Mouse (Mus musculus) retina, adult 2 months (tissue): ENCODE measurements around the gene Fndc3a.

Experiments
- DNase-seq: peaks from one replicate; pipeline ENCODE4 v3.0.0-alpha.2; 2012; ENCODE audit warnings: low read depth, low spot score

Fndc3a gene

DNA sequence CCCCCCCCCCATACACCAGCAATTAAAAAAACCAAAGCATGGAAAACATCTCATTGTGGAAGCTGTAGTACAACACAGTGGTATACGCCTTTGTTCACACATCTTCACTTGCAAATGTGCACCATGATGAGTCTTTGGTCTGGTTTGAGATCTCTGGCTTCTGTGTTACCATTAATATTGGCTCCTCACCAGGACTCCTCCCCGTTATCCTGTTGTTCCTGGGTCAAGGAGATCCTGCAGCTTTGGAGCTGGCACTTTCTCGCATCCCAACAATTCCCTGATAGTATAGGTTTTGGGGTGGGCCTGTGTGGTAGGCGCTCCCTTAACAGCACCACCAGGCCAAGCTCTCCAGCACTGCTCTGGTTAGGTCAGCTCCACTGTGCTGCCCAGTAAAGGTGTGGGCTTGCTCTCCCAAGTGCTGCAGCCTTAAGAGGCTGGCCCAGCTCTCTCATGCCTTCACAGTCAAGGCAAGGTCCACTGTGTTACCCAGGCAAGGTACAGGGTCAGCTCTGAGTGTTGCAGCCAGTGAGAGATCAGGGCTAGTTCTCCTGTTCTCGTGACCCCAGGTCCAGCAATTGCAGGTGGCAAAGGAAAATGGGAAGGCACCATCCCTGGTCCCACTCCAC is 173.3 kb downstream of the Fndc3a start:
- DNase-seq, result no peak

DNA sequence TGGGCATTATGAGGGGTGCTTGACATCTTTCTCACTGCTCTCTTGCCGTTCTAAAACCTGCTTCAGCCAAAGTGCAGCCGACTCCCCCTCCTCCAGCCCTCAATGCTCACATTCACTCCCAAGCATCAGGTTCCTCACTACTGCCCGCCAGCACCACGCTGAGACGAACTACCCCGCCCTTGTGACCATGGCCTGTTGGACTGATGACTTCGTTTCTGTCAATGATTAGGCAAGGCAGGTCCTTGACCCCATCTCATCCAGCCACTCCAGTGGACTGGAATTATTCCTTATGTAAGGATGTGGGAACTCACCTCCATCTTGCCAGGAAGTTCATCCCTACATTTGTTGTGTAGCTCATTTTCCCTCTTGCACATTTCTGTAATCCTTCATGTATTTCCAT is 175.9 kb downstream of the Fndc3a start:
- DNase-seq, result no peak

DNA sequence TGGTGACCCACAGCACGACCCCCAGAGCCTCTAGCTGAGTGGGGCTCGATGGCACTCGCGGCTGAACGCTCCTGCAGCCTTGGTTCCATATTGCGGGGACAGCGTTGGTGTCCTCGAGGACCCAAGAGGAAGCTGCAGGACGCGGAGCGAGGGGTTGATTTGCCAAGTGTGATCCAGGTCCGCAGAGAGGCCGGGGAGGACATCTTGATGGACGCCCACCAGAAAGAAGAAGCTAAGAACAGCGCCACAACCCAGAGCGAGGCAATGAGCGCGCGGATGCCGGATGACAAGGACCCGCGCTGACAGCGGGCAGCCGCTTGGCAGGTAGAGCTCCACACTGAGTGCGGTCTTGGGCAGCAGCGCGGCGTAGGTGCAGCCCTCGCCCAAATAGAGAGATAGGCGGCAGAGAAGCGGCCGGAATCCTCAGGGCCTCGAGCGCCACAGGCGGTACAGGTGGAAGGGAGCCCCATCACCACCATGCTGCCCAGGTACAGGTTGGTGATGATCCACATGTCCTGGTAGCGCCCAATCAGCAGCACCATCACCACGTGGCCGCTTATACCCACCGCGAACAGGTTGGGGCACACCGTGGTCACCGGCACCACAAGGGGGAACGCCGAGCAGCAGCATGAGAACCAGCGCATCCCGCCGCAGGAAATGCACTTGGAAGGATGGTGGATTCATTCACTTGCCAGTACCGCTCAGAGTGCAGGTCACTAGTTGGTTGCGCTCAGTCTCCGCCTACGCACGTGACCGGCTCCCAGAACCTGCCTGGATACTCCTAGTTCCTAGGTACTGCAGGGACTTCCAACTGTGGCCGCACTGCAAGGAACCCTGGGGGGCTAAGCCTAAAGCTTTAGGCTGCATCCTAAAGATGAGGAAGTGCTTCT is 177.5 kb downstream of the Fndc3a start:
- DNase-seq, result no peak

DNA sequence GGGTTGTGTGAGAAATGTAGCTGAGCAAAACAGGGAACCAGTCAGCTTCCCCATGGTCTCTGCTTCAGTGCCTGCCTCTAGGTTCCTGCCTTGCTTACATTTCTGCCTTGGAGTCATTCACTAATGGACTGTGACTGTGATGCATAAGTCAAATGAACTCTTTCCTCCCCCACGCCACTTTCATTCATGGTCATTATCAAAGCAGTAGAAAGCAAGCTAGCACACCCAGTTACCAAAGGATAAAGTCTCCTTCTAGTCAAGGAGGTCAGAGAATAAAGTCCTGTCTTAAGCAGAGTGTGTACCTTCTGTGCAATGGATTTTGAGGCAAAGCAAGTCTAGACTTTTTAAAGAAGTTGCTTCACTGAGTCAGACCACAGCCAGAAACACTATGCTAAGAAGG is 182.7 kb downstream of the Fndc3a start:
- no peak for DNase-seq

DNA sequence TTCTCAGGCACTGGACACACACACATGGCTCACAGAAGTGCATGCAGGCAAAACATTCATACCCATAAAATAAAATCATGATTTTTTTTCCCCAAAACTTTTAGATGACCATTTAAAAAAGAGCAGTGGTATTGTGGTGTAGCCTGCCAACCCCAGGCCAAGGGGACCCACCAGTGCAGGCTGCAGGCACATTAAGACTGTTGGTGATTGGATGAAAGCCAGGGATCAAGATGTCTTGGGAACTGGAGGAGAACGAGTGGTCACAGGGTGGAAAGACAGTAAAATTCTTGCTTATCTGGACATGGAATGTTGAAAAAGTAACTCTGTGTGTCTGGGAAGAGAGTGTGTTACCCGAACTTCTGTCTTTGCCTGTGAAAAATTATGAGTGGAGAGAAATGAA is 190.2 kb downstream of the Fndc3a start:
- no peak for DNase-seq

DNA sequence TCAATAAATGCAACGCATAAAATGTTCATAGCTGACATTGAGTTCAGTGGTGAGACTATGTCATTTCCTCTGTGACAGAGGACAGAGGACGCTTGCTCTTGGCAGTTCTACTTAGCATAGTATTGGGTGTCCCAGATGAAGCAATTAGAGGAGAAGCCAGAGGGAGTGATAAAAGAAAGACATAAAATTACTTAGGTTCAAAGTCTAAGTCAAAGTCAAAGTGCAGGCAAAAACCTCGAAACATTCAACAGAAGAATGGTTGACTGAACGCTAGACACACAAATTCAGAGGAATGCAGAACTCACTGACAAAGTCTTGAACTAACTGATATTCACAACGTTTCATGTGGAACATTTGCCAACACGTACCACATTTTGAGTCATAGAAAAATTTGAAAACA is 191.0 kb downstream of the Fndc3a start:
- no peak for DNase-seq

DNA sequence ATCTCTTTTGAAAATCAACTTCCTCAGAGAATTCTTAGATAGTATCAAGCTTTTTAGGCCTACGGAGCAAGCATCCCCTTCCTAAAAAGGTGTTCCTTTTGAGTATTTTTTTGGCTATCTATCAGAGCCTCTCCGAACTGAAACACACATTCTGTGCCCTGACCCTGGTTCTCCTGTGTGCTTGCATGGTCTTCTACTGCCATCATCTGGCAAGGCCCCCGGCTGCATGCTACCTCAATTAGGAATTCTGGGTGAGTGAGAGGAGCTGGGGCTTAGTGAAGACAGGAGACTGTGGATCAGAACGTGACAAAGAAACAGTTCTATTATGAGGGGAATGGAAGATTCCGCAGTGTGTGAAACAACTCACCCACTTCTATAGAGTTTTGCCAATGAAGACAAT is 193.4 kb downstream of the Fndc3a start:
- DNase-seq, result peak; percentile 13

DNA sequence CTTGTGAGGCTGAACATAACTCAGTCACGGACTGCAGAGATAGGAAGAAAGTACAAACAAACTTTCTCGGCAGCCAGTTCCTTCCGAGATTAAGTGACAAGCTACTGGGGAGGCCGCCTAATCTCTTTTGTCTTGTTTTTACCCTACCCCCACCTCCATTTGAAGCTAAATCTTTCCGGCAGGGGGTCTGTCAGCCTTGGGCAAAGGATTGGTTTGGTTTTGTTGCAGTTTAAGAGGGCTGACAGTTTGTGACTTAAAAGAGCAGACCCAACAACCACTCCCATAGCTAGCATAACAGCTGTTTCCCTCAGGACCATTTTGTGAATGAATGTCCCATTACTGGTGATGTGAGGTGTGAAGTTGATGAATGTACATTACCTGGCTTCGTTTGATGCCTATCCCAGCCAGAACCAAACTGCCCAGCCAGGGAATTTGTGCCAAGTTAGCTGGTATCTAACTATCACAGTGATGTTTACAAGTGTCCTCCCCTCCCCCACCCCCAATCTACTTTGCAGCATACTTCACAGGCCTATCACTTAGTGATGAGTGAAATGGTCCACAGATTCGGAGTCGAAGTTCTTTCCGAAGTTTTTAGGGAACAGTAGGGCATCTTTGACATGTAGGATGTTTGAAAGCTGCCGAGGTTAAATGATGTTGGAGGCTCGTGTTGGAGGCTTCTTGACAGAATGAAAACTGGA is 202.9 kb downstream of the Fndc3a start:
- no peak for DNase-seq

DNA sequence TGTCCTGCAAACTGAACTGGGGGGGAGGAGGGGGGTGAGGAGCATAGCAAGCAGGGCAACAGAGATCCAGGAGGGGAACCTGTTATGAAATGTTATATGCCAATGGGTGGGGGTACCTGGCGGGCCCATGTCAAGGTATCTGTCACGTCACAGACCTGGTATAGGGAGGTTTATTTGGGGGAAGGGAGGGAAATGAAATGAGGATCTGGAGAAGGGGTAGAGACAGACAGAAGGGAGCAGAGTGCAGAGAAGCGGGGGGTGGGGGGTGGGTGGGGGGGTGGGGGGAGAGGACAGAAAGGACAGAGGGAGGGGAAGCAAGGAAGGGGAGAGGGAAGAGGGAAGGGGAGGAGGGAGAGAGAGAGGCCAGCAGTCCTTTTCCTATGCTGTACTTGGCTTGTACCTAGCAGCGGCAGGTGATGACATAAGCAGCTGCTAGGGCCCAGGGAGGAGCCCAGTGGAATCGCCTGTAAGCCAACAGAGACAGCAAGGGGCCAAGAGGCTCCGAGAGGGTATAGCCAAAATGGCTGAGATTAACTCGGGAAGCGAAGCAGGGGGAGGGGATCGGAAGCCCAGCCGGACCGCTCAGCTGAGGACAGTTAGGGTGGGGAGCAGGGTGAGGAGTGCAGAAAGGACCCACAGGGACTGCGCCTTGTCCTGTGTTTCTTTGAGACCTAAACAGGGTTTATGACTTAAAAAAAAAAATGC is 203.6 kb downstream of the Fndc3a start:
- no peak for DNase-seq

DNA sequence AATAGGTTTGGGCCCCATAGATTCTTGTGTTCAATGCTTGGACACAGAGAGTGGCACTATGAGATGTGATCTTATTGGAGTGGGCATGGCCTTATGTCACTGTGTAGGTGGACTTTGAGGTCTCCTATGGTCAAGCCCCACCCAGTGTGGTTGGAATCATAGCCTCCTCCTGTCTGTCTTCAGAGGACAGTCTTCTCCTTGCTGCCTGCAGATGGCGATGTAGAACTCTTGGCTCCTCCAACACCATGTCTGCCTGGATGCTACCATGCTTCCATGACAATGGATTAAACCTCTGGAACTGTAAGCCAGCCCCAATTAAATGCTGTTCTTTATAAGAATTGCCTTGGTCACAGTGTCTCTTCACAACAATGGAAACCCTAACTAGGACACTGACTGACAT is 204.8 kb downstream of the Fndc3a start:
- no peak for DNase-seq

DNA sequence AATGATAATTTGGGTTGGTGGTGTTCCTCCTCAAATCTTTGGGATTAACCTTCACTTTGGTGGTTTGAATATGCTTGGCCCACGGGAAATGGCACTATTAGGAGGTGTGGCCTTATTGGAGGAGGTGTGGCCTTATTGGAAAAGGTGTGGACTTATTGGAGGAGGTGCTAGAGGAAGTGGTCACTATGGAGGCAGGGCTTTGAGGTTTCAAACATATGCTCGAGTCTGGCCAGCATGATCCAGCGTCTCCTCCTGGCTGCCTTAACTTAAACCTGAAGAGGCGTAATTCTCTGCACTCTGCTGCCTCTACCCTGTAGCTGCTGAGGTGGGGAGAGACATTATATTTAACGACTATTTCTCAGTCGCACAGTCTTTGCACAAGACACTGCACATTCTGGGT is 206.6 kb downstream of the Fndc3a start:
- no peak for DNase-seq

DNA sequence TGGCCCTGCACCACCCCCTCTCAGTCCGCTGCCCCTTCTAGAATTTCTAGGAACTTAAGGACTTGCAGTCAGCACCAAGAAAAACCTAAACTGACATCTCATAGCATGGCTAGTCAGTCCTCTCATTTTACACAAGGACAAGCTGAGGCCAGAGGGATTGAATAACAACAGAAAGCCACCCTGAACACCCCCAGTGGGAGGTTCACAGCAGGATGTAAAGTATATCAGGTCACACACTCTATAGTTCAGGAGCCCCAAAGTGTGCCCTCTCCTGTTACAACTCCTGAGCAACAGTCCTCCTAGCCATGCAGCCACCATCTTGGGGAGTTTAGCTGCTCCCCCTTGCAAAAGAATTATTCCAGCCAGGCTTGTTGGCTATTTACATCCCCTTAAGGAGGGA is 216.0 kb downstream of the Fndc3a start:
- DNase-seq, result no peak

DNA sequence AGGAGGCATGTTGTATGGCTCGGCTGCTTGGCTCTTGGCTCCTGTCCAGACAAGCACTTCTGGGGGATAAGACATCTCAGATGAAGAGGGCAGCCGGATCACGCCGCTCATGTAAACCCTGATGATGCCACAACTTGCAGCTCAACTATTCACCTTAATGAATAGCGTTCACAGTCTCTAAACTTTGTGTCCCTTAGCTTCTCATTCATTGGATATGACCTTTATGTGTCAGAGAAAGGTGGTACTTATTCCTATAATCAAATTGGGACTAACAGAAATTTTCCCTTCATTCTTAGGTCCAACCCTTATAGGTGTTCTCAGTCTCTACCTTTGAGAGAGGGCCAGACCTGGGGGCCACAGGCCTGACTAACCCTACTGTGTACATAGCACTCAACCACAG is 218.1 kb downstream of the Fndc3a start, which contains the start of gene Gm9195:
TSS of gene Gm9195 (minus strand) at position 101 of the 400 bp plus-strand sequence.
- DNase-seq, result no peak

DNA sequence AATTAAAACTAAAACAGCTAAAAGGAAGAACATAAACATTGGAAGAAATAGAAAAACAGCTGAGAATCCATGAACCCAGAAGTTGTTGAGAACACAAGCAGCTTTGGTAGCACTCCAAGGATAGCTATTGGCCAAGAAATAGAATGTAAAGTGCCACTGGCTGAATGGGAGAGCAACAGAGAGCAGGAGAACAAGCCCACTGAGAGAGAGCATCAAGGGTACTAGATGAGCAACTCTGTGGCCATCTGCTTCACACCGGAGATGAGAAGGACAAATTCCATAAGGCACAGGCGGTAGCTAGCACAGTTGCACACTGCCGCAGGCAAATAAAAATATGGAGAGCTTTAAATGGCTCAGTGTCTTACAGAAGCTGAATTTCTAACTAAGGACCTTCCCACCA is 219.4 kb downstream of the Fndc3a start:
- no peak for DNase-seq
